Mouse (Mus musculus) brain, embryonic 14.5 days (tissue): Measurements from ENCODE around the gene Gm17490.

ENCODE experiments used
- CTCF ChIP-seq: fragments of 200-500 bp; IDR thresholded peaks from 2 replicates; pipeline ENCODE4 v1.5.1; 2012; ENCODE audit warnings: inconsistent platforms, mild to moderate bottlenecking, moderate library complexity, borderline replicate concordance; ENCODE audit not compliant: insufficient read depth, insufficient read length; ENCODE audit errors: extremely low read depth
- POLR2A ChIP-seq: fragments of 200-500 bp; IDR thresholded peaks from 2 replicates; pipeline ENCODE4 v1.6.1; 2012; ENCODE audit warnings: mild to moderate bottlenecking, inconsistent platforms, borderline replicate concordance; ENCODE audit not compliant: poor library complexity, insufficient read depth, insufficient read length, severe bottlenecking; ENCODE audit errors: extremely low read depth

- TF ChIP-seq CTCF, result no peak
- TF ChIP-seq POLR2A, result no peak
Observed at GRCm38 (mm10) chr2:11601795-11602194, 24.3 kb downstream of the Gm17490 start.
